Mouse (Mus musculus) kidney, postnatal 0 days (tissue): ENCODE measurements around the gene Iqschfp. TPM values are rescaled to one million over a fixed set of nuclear protein-coding genes. Genes with fewer than 3 reads are reported as not detected.

ENCODE experiments used
- ATAC-seq: fragments of 200-750 bp; cut with Nextera tagmentation; replicated peaks from 2 replicates; pipeline ENCODE4 v1.8.0; 2017; ENCODE audit warnings: low read depth, moderate number of reproducible peaks, moderate TSS enrichment, moderate library complexity; ENCODE audit not compliant: low FRiP score
- DNase-seq: peaks from one replicate; pipeline ENCODE4 v3.0.0-alpha.2; 2016; ENCODE audit warnings: low spot score
- H3K27ac ChIP-seq: fragments of 300-500 bp; sonication (generic); 2 replicates; pipeline ENCODE4 v1.5.1; 2014; ENCODE audit warnings: mild to moderate bottlenecking
- H3K27me3 ChIP-seq: fragments of 300-500 bp; sonication (generic); 2 replicates; pipeline ENCODE4 v1.6.1; 2014; ENCODE audit warnings: low read length, mixed read lengths; ENCODE audit not compliant: insufficient read depth
- H3K36me3 ChIP-seq: fragments of 300-500 bp; sonication (generic); 2 replicates; pipeline ENCODE4 v1.6.1; 2014; ENCODE audit warnings: low read length, mixed read lengths; ENCODE audit not compliant: insufficient read depth
- H3K4me1 ChIP-seq: fragments of 300-500 bp; sonication (generic); replicated peaks from 2 replicates; pipeline ENCODE4 v1.6.1; 2014; ENCODE audit warnings: antibody characterized with exemption, low read length, mixed read lengths; ENCODE audit not compliant: insufficient read depth
- H3K4me2 ChIP-seq: fragments of 300-500 bp; sonication (generic); 2 replicates; pipeline ENCODE4 v1.6.1; 2014; ENCODE audit warnings: mild to moderate bottlenecking, low read length, moderate library complexity, mixed read lengths
- H3K4me3 ChIP-seq: fragments of 300-500 bp; sonication (generic); replicated peaks from 2 replicates; pipeline ENCODE4 v1.5.1; 2014; ENCODE audit warnings: low read depth, low read length
- H3K9ac ChIP-seq: fragments of 300-500 bp; sonication (generic); 2 replicates; pipeline ENCODE4 v1.6.1; 2014; ENCODE audit warnings: low read depth, low read length
- H3K9me3 ChIP-seq: fragments of 300-500 bp; sonication (generic); replicated peaks from 2 replicates; pipeline ENCODE4 v1.6.1; 2016; ENCODE audit warnings: low read length, inconsistent platforms, mixed read lengths
- CTCF ChIP-seq: IDR thresholded peaks from 2 replicates; pipeline ENCODE4 v1.5.1; 2016; ENCODE audit warnings: antibody characterized with exemption, low read depth, mild to moderate bottlenecking, moderate library complexity
- WGBS: fragments of 180-500 bp; shearing (Covaris S2); extraction: QIAGEN DNeasy Blood & Tissue Kit; methylation state at CpG from one replicate; pipeline ENCODE4 v1.1.7; 2014; 5-methylcytosine and 5-hydroxymethylcytosine counted together
- polyA plus RNA-seq: library from polyadenylated mRNA; unstranded; fragments of >200 nt; fragmentation: Nextera tagmentation; extraction: Ambion mirVana; gene quantifications from 2 replicates; pipeline ENCODE4 v1.2.1, GENCODE M21; 2015

Iqschfp gene
- polyA plus RNA-seq, 1 experiment from 2014 or later, result 0.05 TPM

DNA sequence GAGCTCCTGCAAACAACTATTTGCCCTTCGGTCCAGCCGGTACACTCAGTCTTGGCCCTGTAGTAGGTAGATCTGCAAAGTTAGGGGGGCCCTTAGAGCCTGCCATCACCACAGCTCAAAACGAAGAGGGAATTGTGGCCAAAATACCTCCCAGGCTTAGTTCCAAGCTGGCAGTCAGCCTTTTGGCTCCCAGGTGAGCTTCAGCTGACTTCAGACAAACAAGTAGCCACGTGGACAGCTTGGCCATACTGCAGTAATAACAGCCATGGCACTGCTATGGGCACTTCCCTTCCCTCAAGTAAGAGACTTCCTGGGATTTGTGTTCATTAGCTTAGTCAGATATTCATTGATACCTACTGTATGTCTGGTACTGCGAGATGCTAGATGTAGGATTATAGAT lies 668.0 kb downstream of the Iqschfp start:
- 81% methylated on average over 5 of the region's 5 CpGs for WGBS
- Histone ChIP-seq H3K4me2 (no peak overlapping the region), H3K9me3 (no peaks in the 10 kb centered on the region), H3K4me3 (no peak overlapping the region), H3K27ac (no peak overlapping the region), H3K27me3 (no peaks in the 10 kb centered on the region), H3K36me3 (no peaks in the 10 kb centered on the region), H3K9ac (no peak overlapping the region), H3K4me1 (no peaks in the 10 kb centered on the region)
- no peak for DNase-seq
- no peak for ATAC-seq
- TF ChIP-seq CTCF, result no peak

DNA sequence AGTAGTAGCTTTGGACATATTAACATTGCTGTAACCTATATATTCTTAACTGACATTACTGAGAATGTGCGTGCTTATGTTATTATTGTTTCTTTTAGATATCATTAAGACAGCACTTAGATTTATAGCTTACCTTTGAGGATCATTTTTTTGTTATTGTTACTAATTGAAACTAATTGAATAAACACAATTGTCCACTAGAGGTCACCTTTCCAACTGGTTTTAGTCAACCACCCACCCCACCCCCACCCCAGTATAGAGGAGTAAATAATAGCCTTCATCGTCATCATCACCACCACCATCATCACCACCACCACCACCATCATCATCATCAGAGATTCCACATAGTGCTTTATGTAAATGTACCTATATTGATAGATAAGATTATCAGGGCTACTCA lies 670.8 kb downstream of the Iqschfp start:
- Histone ChIP-seq H3K36me3 (no peaks in the 10 kb centered on the region), H3K4me2 (no peak overlapping the region), H3K27me3 (no peaks in the 10 kb centered on the region), H3K9me3 (no peaks in the 10 kb centered on the region), H3K4me3 (no peak overlapping the region), H3K9ac (no peak overlapping the region), H3K4me1 (no peaks in the 10 kb centered on the region), H3K27ac (no peak overlapping the region)
- no peak for DNase-seq
- 62% methylated on average over 2 of the region's 2 CpGs for WGBS
- ATAC-seq, result no peak
- peak; percentile 44 for TF ChIP-seq CTCF

DNA sequence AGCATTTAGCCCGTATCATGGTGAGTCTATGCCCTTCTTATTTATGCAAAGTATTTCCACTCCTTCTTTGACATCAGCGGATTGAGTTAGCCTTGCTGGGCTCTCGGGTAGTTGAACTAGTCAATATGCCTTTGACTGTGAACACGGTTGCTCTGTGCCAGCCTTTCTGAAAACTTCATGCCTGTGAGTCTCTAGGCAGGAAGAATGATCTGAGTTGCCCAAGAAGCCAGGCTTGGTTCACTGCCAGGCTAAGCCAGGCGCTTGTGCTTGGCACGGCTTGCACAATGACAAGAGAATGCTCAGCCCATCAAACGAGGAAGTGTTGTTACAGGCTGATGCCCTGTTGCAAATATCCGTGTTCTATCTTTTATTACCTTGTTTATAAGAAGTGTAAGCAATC lies 671.9 kb downstream of the Iqschfp start:
- Histone ChIP-seq H3K27ac (no peak overlapping the region), H3K4me3 (no peak overlapping the region), H3K4me2 (no peak overlapping the region), H3K9ac (no peak overlapping the region), H3K9me3 (no peaks in the 10 kb centered on the region), H3K27me3 (no peaks in the 10 kb centered on the region), H3K4me1 (no peaks in the 10 kb centered on the region), H3K36me3 (no peaks in the 10 kb centered on the region)
- DNase-seq, result no peak
- WGBS, result 75% methylated on average over 8 of the region's 8 CpGs
- TF ChIP-seq CTCF, result no peak
- ATAC-seq, result no peak

DNA sequence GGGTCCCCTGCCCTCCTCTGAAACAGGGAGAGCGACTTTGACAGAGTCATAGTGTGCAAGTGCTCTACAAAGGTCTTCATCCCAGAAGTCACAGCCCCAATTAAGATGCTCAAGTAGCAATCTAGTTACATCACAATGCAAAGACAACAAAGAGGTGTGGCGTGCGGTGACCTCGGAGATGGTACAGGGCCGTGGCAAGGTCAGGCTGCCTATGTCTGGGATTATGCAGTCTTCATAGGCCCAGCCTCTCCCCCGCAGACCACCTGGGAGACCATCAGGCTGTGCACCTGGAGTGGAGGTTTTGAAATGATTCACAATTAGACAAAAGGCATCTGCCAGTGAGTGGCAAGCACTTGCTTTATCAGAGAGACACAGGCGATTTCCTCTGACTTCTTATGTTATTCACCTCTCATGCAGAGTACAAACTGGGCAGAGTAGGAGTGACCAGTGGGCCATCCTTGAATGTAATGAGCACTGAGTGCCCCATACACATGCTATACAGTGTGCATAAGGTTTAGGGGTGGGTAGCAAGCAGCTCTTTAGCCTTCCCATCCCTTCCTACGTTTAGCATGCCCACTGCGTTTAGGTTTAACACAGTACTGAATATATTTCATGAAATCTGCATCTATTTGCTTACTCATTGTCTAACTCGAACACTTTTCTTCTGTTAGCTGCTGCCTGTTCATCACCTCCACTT lies 673.1 kb downstream of the Iqschfp start:
- Histone ChIP-seq H3K36me3 (no peaks in the 10 kb centered on the region), H3K27ac (no peak overlapping the region), H3K4me1 (no peaks in the 10 kb centered on the region), H3K27me3 (no peaks in the 10 kb centered on the region), H3K4me2 (no peak overlapping the region), H3K4me3 (no peak overlapping the region), H3K9ac (no peak overlapping the region), H3K9me3 (no peaks in the 10 kb centered on the region)
- ATAC-seq (no peak), DNase-seq (no peak)
- TF ChIP-seq CTCF, result no peak
- WGBS, result 75% methylated on average over 10 of the region's 10 CpGs

DNA sequence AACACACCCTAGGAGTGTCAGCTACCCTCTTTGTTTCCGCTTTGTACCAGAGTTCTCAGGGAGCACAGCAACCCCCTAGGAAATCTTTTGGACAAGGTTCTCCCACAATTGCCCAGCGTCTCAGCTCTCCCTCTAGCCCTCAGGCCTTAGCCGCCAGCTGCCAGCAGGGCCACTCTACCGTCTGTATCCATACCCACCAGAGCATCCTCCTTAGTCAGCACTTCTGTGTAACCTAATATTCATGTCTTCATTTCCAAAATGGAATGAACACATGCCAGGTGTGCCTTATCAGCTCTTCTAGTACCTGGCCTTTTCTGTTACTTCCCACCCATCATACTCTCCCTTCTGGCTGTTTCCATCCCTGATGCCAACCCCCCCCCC lies 673.6 kb downstream of the Iqschfp start:
- H3K27ac ChIP-seq, result no peak overlapping the region
- H3K9ac ChIP-seq, result no peak overlapping the region
- 67% methylated on average over 4 of the region's 4 CpGs for WGBS
- DNase-seq (no peak), ATAC-seq (no peak)
- H3K9me3 ChIP-seq, result no peaks in the 10 kb centered on the region
- no peak overlapping the region for H3K4me3 ChIP-seq
- H3K4me1 ChIP-seq, result no peaks in the 10 kb centered on the region
- no peak for TF ChIP-seq CTCF
- H3K36me3 ChIP-seq, result no peaks in the 10 kb centered on the region
- H3K27me3 ChIP-seq, result no peaks in the 10 kb centered on the region
- no peak overlapping the region for H3K4me2 ChIP-seq

DNA sequence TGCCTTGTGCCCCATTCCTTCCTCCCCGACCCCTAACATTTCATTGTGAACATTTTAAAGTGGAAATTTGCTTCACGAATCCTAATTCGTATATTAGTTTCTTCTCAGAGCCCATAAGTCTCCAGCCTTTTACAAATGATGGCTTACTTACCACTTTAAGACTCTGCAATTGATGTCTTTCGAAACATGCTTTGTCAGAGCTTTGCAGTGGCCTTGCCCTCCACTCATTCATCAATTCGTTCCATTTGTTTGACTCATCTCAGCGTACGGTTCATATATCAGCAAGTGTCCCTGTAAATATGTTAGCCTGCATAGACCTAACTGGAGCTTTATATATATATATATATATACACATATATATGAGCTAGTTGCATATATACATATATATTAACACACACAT lies 675.5 kb downstream of the Iqschfp start:
- no peak overlapping the region for H3K27ac ChIP-seq
- H3K4me2 ChIP-seq, result no peak overlapping the region
- no peaks in the 10 kb centered on the region for H3K27me3 ChIP-seq
- WGBS, result 86% methylated on average over 7 of the region's 7 CpGs
- H3K36me3 ChIP-seq, result no peaks in the 10 kb centered on the region
- ATAC-seq (no peak), DNase-seq (no peak)
- H3K9ac ChIP-seq, result no peak overlapping the region
- H3K4me3 ChIP-seq, result no peak overlapping the region
- H3K9me3 ChIP-seq, result no peaks in the 10 kb centered on the region
- TF ChIP-seq CTCF, result no peak
- H3K4me1 ChIP-seq, result 0 out of 2 replicates have a peak, but pooled peaks cover 7% of the 10 kb centered on the region

DNA sequence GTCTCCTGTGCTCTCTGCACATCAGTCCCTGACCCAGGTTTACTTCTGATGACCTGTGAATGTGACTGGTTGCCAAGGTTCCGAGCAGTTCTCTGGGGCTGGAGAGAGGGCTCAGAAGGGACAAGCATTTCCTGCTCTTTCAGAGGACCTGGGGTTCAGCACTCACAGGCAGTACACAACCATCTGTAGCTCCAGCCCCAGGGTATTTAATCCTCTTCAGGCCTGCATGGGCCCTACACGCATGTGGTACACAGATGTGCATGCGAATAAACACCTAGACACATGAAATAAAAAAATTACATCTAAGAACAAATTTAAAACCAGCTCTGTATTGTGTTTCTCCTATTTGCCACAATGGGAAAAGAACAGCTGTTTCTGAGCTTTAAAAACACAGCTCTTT lies 676.1 kb downstream of the Iqschfp start:
- no peak overlapping the region for H3K9ac ChIP-seq
- no peak for TF ChIP-seq CTCF
- H3K9me3 ChIP-seq, result no peaks in the 10 kb centered on the region
- no peaks in the 10 kb centered on the region for H3K27me3 ChIP-seq
- DNase-seq, result no peak
- 0 out of 2 replicates have a peak, but pooled peaks cover 13% of the 10 kb centered on the region for H3K4me1 ChIP-seq
- H3K36me3 ChIP-seq, result no peaks in the 10 kb centered on the region
- no peak overlapping the region for H3K4me2 ChIP-seq
- ATAC-seq, result no peak
- no peak overlapping the region for H3K4me3 ChIP-seq
- H3K27ac ChIP-seq, result no peak overlapping the region
- WGBS, result 89% methylated on average over 3 of the region's 3 CpGs
